Mouse (Mus musculus) neural tube, embryonic 12.5 days (tissue): ENCODE results near the gene Fam198a. TPM values are rescaled to one million over a fixed set of nuclear protein-coding genes. Genes with fewer than 3 reads are reported as not detected.
"Not testable (repeated sequence)": the region's sequence is repeated elsewhere in the genome, so short reads cannot be mapped to it uniquely, and the experiment has no call there.

Experiments used
- ATAC-seq: fragments of 200-750 bp; cut with Nextera tagmentation; 2 replicates; pipeline ENCODE4 v1.8.0; 2017; ENCODE audit warnings: low read depth, mild to moderate bottlenecking, moderate TSS enrichment, moderate library complexity; ENCODE audit not compliant: low FRiP score
- H3K27ac ChIP-seq: fragments of 300-500 bp; sonication (generic); 2 replicates; pipeline ENCODE4 v1.5.1; 2016
- H3K27me3 ChIP-seq: fragments of 300-500 bp; sonication (generic); replicated peaks from 2 replicates; pipeline ENCODE4 v1.6.1; 2016; ENCODE audit warnings: mild to moderate bottlenecking
- H3K36me3 ChIP-seq: fragments of 300-500 bp; sonication (generic); 2 replicates; pipeline ENCODE4 v1.6.1; 2016; ENCODE audit warnings: mild to moderate bottlenecking
- H3K4me1 ChIP-seq: fragments of 300-500 bp; sonication (generic); 2 replicates; pipeline ENCODE4 v1.6.1; 2016
- H3K4me2 ChIP-seq: fragments of 300-500 bp; sonication (generic); replicated peaks from 2 replicates; pipeline ENCODE4 v1.6.1; 2016; ENCODE audit warnings: mild to moderate bottlenecking
- H3K4me3 ChIP-seq: fragments of 300-500 bp; sonication (generic); 2 replicates; pipeline ENCODE4 v1.5.1; 2016
- H3K9ac ChIP-seq: fragments of 300-500 bp; sonication (generic); 2 replicates; pipeline ENCODE4 v1.6.1; 2016; ENCODE audit warnings: mild to moderate bottlenecking
- H3K9me3 ChIP-seq: fragments of 300-500 bp; sonication (generic); 2 replicates; pipeline ENCODE4 v1.6.1; 2016; ENCODE audit warnings: mild to moderate bottlenecking
- WGBS: fragments of 180-500 bp; shearing (Covaris S2); methylation state at CpG from one replicate; pipeline ENCODE4 v1.1.7; 2016; 5-methylcytosine and 5-hydroxymethylcytosine counted together
- polyA plus RNA-seq: library from polyadenylated mRNA; unstranded; fragments of >200 nt; fragmentation: Nextera tagmentation; extraction: Ambion mirVana; gene quantifications from 2 replicates; pipeline ENCODE4 v1.2.1, GENCODE M21; 2016

Gene Fam198a
- polyA plus RNA-seq, 1 experiment from 2014 or later: 1.1 TPM

GRCm38 (mm10) chr9:122013629-122014028 lies 62.8 kb downstream of the Fam198a start:
- peaks cover 6% of the 10 kb centered on the region for H3K4me1 ChIP-seq
- WGBS: 78% methylated on average over 4 of the region's 4 CpGs

GRCm38 (mm10) chr9:122014241-122014667 lies 63.5 kb downstream of the Fam198a start:
- Histone ChIP-seq H3K4me3 (no peak overlapping the region), H3K4me2 (no peak overlapping the region), H3K27ac (no peak overlapping the region), H3K36me3 (no peaks in the 10 kb centered on the region), H3K9ac (no peak overlapping the region), H3K9me3 (no peaks in the 10 kb centered on the region), H3K27me3 (no peaks in the 10 kb centered on the region), H3K4me1 (peaks cover 4% of the 10 kb centered on the region)
- WGBS: 10% methylated on average over 10 of the region's 10 CpGs
- no peak for ATAC-seq

More at GRCm38 (mm10) chr9:122013629-122014028, 62.8 kb downstream of the Fam198a start:
- H3K27me3 ChIP-seq: no peaks in the 10 kb centered on the region
- no peak overlapping the region for H3K27ac ChIP-seq
- no peaks in the 10 kb centered on the region for H3K36me3 ChIP-seq
- H3K4me3 ChIP-seq: no peak overlapping the region
- no peaks in the 10 kb centered on the region for H3K9me3 ChIP-seq
- H3K9ac ChIP-seq: no peak overlapping the region
- ATAC-seq: no peak
- H3K4me2 ChIP-seq: no peak overlapping the region

DNA sequence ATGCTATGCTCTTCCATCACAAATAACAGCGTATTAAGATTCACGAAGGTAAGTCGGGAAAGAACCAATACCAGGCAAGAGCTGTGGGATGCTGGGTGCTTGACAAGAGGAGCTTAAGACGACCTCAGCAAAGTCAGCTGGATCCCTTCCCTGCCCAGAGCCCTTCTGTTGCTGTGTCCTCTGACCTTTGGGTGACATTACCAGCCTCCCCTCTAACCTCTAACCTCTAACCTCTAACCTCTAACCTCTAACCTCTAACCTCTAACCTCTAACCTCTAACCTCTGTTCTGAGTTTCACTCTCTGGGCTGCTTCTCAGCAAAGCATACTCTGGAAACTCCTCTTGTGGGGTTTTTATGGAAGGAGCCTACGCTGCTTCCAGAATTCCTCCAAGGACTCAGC lies 67.3 kb downstream of the Fam198a start:
- no peak overlapping the region for H3K4me3 ChIP-seq
- H3K4me2 ChIP-seq: no peak overlapping the region
- H3K9ac ChIP-seq: no peak overlapping the region
- no peak for ATAC-seq
- peaks cover 4% of the 10 kb centered on the region for H3K4me1 ChIP-seq
- no peak overlapping the region for H3K27ac ChIP-seq
- H3K27me3 ChIP-seq: no peaks in the 10 kb centered on the region
- H3K36me3 ChIP-seq: no peaks in the 10 kb centered on the region
- no peaks in the 10 kb centered on the region for H3K9me3 ChIP-seq
- 82% methylated on average over 5 of the region's 5 CpGs for WGBS

GRCm38 (mm10) chr9:122018782-122019395 lies 68.1 kb downstream of the Fam198a start:
- Histone ChIP-seq H3K4me3 (no peak overlapping the region), H3K27ac (no peak overlapping the region), H3K4me1 (peaks cover 4% of the 10 kb centered on the region), H3K9ac (no peak overlapping the region), H3K36me3 (no peaks in the 10 kb centered on the region), H3K27me3 (no peaks in the 10 kb centered on the region), H3K4me2 (peak overlapping the region; percentile 9; the same call in 1 of the 2 replicates), H3K9me3 (no peaks in the 10 kb centered on the region)
- ATAC-seq: peak; percentile 61
- 24% methylated on average over 8 of the region's 8 CpGs for WGBS

- Histone ChIP-seq H3K27ac (no peak overlapping the region), H3K27me3 (no peaks in the 10 kb centered on the region), H3K4me3 (no peak overlapping the region), H3K4me1 (peaks cover 4% of the 10 kb centered on the region), H3K4me2 (no peak overlapping the region), H3K9ac (no peak overlapping the region), H3K9me3 (no peaks in the 10 kb centered on the region), H3K36me3 (no peaks in the 10 kb centered on the region)
- no peak for ATAC-seq
- 90% methylated on average over 4 of the region's 4 CpGs for WGBS
Measured at GRCm38 (mm10) chr9:122020321-122020720, 69.5 kb downstream of the Fam198a start.

DNA sequence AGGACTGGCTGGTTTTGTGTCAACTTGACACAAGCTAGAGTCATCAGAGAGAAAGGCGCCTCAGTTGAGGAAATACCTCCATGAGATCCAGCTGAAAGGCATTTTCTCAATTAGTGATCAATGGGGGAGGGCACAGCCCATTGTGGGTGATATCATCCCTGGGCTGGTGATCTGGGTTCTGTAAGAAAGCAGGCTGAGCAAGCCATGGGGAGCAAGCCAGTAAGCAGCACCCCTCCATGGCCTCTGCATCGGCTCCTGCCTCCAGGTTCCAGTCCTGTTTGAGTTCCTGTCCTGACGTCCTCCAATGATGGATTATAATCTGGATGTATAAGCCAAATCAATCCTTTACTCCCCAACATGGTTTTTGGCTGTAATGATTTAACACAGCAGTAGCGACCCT lies 70.4 kb downstream of the Fam198a start:
- not testable (repeated sequence) for ATAC-seq, H3K27me3 ChIP-seq, H3K9ac ChIP-seq, H3K27ac ChIP-seq, H3K9me3 ChIP-seq, H3K36me3 ChIP-seq, H3K4me3 ChIP-seq, H3K4me2 ChIP-seq, H3K4me1 ChIP-seq
- 88% methylated on average over 4 of the region's 4 CpGs for WGBS

GRCm38 (mm10) chr9:122021581-122021980 lies 70.8 kb downstream of the Fam198a start:
- H3K4me1 ChIP-seq: peaks cover 9% of the 10 kb centered on the region
- no peak for ATAC-seq
- 91% methylated on average over 5 of the region's 5 CpGs for WGBS

DNA sequence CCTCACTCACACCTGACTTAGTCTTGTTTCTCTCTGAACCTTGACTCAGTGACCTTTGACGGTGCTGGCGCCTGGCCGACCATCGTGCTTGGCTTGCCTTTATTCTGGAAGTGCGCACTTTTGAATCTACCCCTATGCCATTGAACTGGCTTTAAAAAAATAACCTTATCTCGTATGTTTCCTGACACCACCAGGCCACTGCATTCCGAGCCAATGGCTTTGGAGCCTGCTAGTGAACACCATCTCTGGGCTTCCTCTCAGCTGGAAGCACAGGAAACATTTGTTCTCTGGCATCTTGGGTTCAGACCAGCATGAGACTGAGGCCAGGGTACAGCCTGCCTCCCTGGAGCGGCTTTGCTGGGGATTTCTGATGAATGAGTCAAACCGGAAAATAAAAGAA lies 72.0 kb downstream of the Fam198a start:
- ATAC-seq: no peak
- 75% methylated on average over 9 of the region's 9 CpGs for WGBS

More at GRCm38 (mm10) chr9:122021581-122021980, 70.8 kb downstream of the Fam198a start:
- Histone ChIP-seq H3K9me3 (no peaks in the 10 kb centered on the region), H3K9ac (no peak overlapping the region), H3K27me3 (no peaks in the 10 kb centered on the region), H3K27ac (no peak overlapping the region), H3K36me3 (no peaks in the 10 kb centered on the region), H3K4me2 (no peak overlapping the region), H3K4me3 (no peak overlapping the region)

DNA sequence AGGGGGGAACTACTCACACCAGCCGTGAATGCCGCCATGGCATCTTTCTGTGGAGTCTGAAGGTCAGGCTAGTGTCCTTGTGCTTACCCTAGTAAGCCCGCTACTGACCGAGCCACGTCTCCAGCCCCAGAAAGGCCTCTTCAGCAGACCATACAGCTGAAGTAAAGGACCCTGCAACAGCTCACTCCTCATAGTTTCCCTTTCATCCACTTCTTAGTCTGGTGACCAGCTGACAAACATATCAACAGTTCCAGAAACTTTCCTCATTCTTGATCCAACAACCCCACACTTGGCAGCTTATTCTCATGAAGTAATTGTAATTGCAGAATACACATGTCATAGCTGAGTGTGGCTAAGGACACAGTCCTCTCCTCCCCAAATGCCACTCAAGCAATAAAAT lies 73.1 kb downstream of the Fam198a start:
- no peak for ATAC-seq

More for the DNA sequence above, 72.0 kb downstream of the Fam198a start:
- Histone ChIP-seq H3K36me3 (no peaks in the 10 kb centered on the region), H3K9me3 (no peaks in the 10 kb centered on the region), H3K27me3 (no peaks in the 10 kb centered on the region), H3K4me2 (no peak overlapping the region), H3K27ac (no peak overlapping the region), H3K4me1 (peaks cover 17% of the 10 kb centered on the region), H3K9ac (no peak overlapping the region), H3K4me3 (no peak overlapping the region)

DNA sequence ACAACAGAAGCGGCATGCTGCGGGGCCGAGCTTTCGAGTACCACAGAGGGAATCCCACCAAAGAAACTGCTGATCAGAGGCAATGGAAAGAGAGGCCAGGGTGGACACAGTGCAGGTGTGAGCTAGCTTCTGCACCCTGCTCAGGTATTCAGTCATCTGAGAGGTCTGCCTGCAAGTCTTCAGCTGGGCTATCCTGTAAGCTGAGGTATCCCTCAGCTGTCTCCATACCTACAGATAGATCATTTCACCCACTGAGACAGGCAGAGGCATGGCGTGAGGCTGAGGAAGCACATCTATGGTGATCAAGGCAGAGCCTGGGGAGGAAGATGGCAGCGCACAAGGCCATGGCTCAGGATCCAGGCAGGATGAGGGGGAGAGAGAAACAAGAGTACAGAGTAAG lies 73.6 kb downstream of the Fam198a start:
- Histone ChIP-seq H3K9ac (no peak overlapping the region), H3K4me2 (no peak overlapping the region), H3K27ac (no peak overlapping the region), H3K9me3 (no peaks in the 10 kb centered on the region), H3K4me1 (peaks cover 13% of the 10 kb centered on the region; the same call in 1 of the 2 replicates), H3K36me3 (no peaks in the 10 kb centered on the region), H3K4me3 (no peak overlapping the region), H3K27me3 (no peaks in the 10 kb centered on the region)
- ATAC-seq: no peak
- 91% methylated on average over 6 of the region's 6 CpGs for WGBS

More for the DNA sequence above, 73.1 kb downstream of the Fam198a start:
- no peak overlapping the region for H3K4me3 ChIP-seq
- no peak overlapping the region for H3K9ac ChIP-seq
- H3K4me1 ChIP-seq: peaks cover 16% of the 10 kb centered on the region
- WGBS: 96% methylated on average over 5 of the region's 5 CpGs
- H3K27me3 ChIP-seq: no peaks in the 10 kb centered on the region
- H3K27ac ChIP-seq: no peak overlapping the region
- H3K4me2 ChIP-seq: no peak overlapping the region
- H3K9me3 ChIP-seq: no peaks in the 10 kb centered on the region
- no peaks in the 10 kb centered on the region for H3K36me3 ChIP-seq

DNA sequence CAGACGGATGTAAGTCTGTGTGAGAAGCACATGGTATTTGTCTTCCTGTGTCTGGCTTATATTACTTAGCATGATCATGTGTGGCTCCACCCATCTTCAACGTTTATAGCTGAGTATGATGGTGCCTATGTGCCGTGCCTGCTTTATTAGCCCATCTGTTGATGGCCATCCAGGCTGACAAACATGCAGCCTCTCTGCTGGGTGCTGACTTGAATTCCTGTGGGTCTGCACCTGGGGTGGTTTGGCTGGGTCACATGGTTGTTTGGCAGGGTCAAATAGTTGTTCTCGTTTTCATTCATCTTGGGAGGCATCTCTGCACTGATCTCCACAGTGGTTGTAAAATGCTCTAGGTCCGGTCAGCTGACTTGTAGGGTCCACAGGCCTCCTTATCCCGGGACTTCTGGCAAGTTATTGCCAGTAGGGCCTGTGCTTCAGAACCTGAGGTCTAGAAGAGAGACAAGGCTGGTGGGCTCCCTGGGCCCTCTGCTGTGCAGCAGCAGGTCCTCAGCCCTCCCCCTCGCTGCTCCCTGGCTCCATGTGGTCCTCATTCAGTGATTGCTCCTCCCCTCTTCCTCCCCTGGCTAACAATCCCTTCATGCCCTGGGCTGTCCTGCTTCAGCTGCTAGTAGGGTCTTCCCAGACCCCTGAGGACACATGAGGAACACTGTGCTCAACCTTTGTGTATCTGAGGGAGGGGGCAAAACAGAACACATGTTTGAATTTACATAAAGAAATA lies 75.2 kb downstream of the Fam198a start:
- H3K27me3 ChIP-seq: no peaks in the 10 kb centered on the region
- H3K27ac ChIP-seq: no peak overlapping the region
- ATAC-seq: no peak
- H3K4me2 ChIP-seq: no peak overlapping the region
- no peaks in the 10 kb centered on the region for H3K9me3 ChIP-seq
- no peak overlapping the region for H3K4me3 ChIP-seq
- H3K9ac ChIP-seq: no peak overlapping the region
- H3K36me3 ChIP-seq: no peaks in the 10 kb centered on the region
- WGBS: 49% methylated on average over 7 of the region's 7 CpGs
- peaks cover 13% of the 10 kb centered on the region; the same call in 1 of the 2 replicates for H3K4me1 ChIP-seq

- Histone ChIP-seq H3K36me3 (no peaks in the 10 kb centered on the region), H3K9ac (no peak overlapping the region), H3K4me1 (peaks cover 13% of the 10 kb centered on the region; the same call in 1 of the 2 replicates), H3K27ac (no peak overlapping the region), H3K27me3 (no peaks in the 10 kb centered on the region), H3K4me3 (no peak overlapping the region), H3K4me2 (no peak overlapping the region), H3K9me3 (no peaks in the 10 kb centered on the region)
- no peak for ATAC-seq
- WGBS: 68% methylated on average over 6 of the region's 6 CpGs
Measured at GRCm38 (mm10) chr9:122027081-122027913, 76.5 kb downstream of the Fam198a start.
